9 mouse cellular contexts compared by ENCODE assay signal in the genomic region with DNA sequence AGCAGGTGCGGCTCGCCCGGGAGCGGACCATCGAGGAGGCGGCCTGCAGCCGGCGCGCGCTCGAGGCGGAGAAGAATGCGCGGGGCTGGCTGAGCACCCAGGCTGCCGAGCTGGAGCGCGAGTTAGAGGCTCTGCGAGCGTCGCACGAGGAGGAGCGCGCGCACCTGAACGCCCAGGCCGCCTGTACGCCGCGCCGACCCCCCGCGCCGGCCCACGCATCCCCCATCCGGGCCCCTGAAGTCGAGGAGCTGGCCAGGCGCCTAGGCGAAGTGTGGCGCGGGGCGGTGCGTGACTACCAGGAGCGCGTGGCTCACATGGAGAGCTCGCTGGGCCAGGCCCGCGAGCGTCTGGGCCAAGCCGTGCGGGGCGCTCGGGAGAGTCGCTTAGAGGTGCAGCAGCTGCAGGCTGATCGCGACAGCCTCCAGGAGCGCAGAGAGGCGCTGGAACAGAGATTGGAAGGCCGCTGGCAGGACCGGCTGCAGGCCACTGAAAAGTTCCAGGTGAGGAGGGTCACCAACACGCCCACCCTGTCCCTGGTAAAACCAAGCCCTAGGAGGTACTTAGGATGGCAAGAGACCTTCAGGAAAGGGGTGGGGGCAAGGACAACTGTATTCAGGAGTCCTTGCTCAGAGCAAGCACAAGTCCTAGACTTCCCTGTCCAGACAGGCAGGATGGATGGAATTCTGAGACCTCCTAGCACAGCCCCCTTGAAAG. TPM values are rescaled to one million over a fixed set of nuclear protein-coding genes. Genes with fewer than 3 reads are reported as not detected.
DNase-seq lines count a peak whose midpoint lies in the region; ATAC-seq and TF ChIP-seq lines count a peak whose summit lies in the region.
"Had no signal": no experiment of that assay in that cellular context is flagged by ENCODE, and none has a peak within 500 bp of the region (broad histone marks: within the 10 kb centered on the region; RNA-seq: fewer than 3 reads in every experiment).

No protein-coding gene starts in this region.

- H3K27ac ChIP-seq in kidney, adult 2 months (ENCODE audit: insufficient read depth, low read depth, low read length): 0 out of 2 replicates have a peak overlapping the region, but pooled peaks have one; percentile 58
- peak overlapping the region; percentile 95 for H3K27ac ChIP-seq in hindbrain, embryonic 10.5 days
- peak overlapping the region; percentile 90 for H3K27ac ChIP-seq in midbrain, embryonic 13.5 days

- H3K4me1 ChIP-seq in kidney, adult 2 months (ENCODE audit: control insufficient read depth, insufficient read depth, low read length): no peaks in the 10 kb centered on the region
- peaks cover 64% of the 10 kb centered on the region for H3K4me1 ChIP-seq in hindbrain, embryonic 10.5 days (replicated peaks)
- H3K4me1 ChIP-seq in midbrain, embryonic 13.5 days (replicated peaks): peaks cover 55% of the 10 kb centered on the region

- H3K4me3 ChIP-seq in kidney, adult 2 months (ENCODE audit: insufficient read depth, low read depth, low read length): peak overlapping the region; percentile 57
- H3K4me3 ChIP-seq in hindbrain, embryonic 10.5 days: peak overlapping the region; percentile 87
- H3K4me3 ChIP-seq in midbrain, embryonic 13.5 days (replicated peaks): peak overlapping the region; percentile 70

- no peak for DNase-seq in kidney, adult 2 months
- DNase-seq in kidney, adult 9 months: no peak
- DNase-seq in ZHBTc4 (ENCODE audit: low read depth, low spot score): peak; percentile 65
- peak; percentile 51 for DNase-seq in hindbrain, embryonic 10.5 days (ENCODE audit: low spot score)
- no peak for DNase-seq in adrenal gland, adult (ENCODE audit: inconsistent age in 2 of 2, low spot score in 1 of 2)
- DNase-seq in kidney, postnatal 25 days: no peak

- TF ChIP-seq POLR2A in kidney, adult 2 months (IDR thresholded peaks at IDR 0.05; ENCODE audit: low read depth, low read length): no peak

- H3K9ac ChIP-seq in midbrain, embryonic 13.5 days (replicated peaks): peak overlapping the region; percentile 89

- no peaks in the 10 kb centered on the region for H3K27me3 ChIP-seq in kidney, adult 2 months (replicated peaks; ENCODE audit: control insufficient read depth, insufficient read depth, low read length)
- peaks cover 5% of the 10 kb centered on the region; the same call in 1 of the 2 replicates for H3K27me3 ChIP-seq in hindbrain, embryonic 10.5 days (ENCODE audit: insufficient read depth, poor library complexity, severe bottlenecking)
- no peaks in the 10 kb centered on the region for H3K27me3 ChIP-seq in midbrain, embryonic 13.5 days

- no peaks in the 10 kb centered on the region for H3K36me3 ChIP-seq in kidney, adult 2 months (ENCODE audit: control insufficient read depth, insufficient read depth, low read length)
- H3K36me3 ChIP-seq in hindbrain, embryonic 10.5 days: peaks cover 35% of the 10 kb centered on the region
- H3K36me3 ChIP-seq in midbrain, embryonic 13.5 days: peaks cover 14% of the 10 kb centered on the region

- TF ChIP-seq CTCF in kidney, adult 2 months (conservative IDR thresholded peaks at IDR 0.05; ENCODE audit: insufficient read depth, insufficient read length, low read depth, low read length): no peak

- no peaks in the 10 kb centered on the region for H3K9me3 ChIP-seq in hindbrain, embryonic 10.5 days
- H3K9me3 ChIP-seq in midbrain, embryonic 13.5 days: no peaks in the 10 kb centered on the region

- WGBS in kidney, adult 2 months: under 1% methylated on average over 59 of the region's 60 CpGs
- WGBS in hindbrain, embryonic 10.5 days: under 1% methylated on average over 60 of the region's 60 CpGs
- under 1% methylated on average over 56 of the region's 60 CpGs for WGBS in midbrain, embryonic 13.5 days

- ATAC-seq in midbrain, embryonic 13.5 days: no peak
- no peak for ATAC-seq in activated CD4-positive, CD25-positive, alpha-beta regulatory T cell, adult 4 months

- peak overlapping the region; percentile 94 for H3K4me2 ChIP-seq in midbrain, embryonic 13.5 days (replicated peaks)

RNA-seq across cellular contexts. Expression of a gene that starts 0.8 kb away (rescaled TPM):
- polyA plus RNA-seq in kidney, adult 2 months (2012; rRNA removed): 7.2 and 7.5 TPM in 2 replicates
- polyA plus RNA-seq in hindbrain, embryonic 10.5 days (2016; fragmentation: Nextera tagmentation; extraction: Ambion mirVana): 109 and 143 TPM in 2 replicates
- 61.9 and 77.6 TPM in 2 replicates for polyA plus RNA-seq in midbrain, embryonic 13.5 days (2015; fragmentation: Nextera tagmentation; extraction: Ambion mirVana)
- polyA plus RNA-seq in activated CD4-positive, CD25-positive, alpha-beta regulatory T cell, adult 4 months (2017; shearing (Covaris generic)): not detected

RNA-seq across cellular contexts. Expression of a gene that starts 23.2 kb away (rescaled TPM):
- 0.88 and 0.94 TPM in 2 replicates for polyA plus RNA-seq in kidney, adult 2 months (2012; rRNA removed)
- polyA plus RNA-seq in hindbrain, embryonic 10.5 days (2016; fragmentation: Nextera tagmentation; extraction: Ambion mirVana): 956 and 1,072 TPM in 2 replicates
- 129 and 135 TPM in 2 replicates for polyA plus RNA-seq in midbrain, embryonic 13.5 days (2015; fragmentation: Nextera tagmentation; extraction: Ambion mirVana)
- polyA plus RNA-seq in activated CD4-positive, CD25-positive, alpha-beta regulatory T cell, adult 4 months (2017; shearing (Covaris generic)): not detected
- polyA plus RNA-seq: large intestine, adult 2 months had no signal

RNA-seq across cellular contexts. Expression of a gene that starts 28.4 kb away (rescaled TPM):
- 0.34 and 0.48 TPM in 2 replicates for polyA plus RNA-seq in kidney, adult 2 months (2012; rRNA removed)
- polyA plus RNA-seq in hindbrain, embryonic 10.5 days (2016; fragmentation: Nextera tagmentation; extraction: Ambion mirVana): 0.91 and 0.95 TPM in 2 replicates
- polyA plus RNA-seq in midbrain, embryonic 13.5 days (2015; fragmentation: Nextera tagmentation; extraction: Ambion mirVana): 10.1 and 14.0 TPM in 2 replicates
- not detected for polyA plus RNA-seq in activated CD4-positive, CD25-positive, alpha-beta regulatory T cell, adult 4 months (2017; shearing (Covaris generic))

RNA-seq across cellular contexts. Expression of a gene that starts 41.1 kb away (rescaled TPM):
- polyA plus RNA-seq in kidney, adult 2 months (2012; rRNA removed): 19.3 and 27.3 TPM in 2 replicates
- polyA plus RNA-seq in hindbrain, embryonic 10.5 days (2016; fragmentation: Nextera tagmentation; extraction: Ambion mirVana): 18.9 and 20.9 TPM in 2 replicates
- 19.8 and 24.9 TPM in 2 replicates for polyA plus RNA-seq in midbrain, embryonic 13.5 days (2015; fragmentation: Nextera tagmentation; extraction: Ambion mirVana)
- polyA plus RNA-seq in activated CD4-positive, CD25-positive, alpha-beta regulatory T cell, adult 4 months (2017; shearing (Covaris generic)): 10 to 100 TPM; 16.3 to 19.7 TPM

RNA-seq across cellular contexts. Expression of a gene that starts 41.5 kb away (rescaled TPM):
- 11.0 and 11.5 TPM in 2 replicates for polyA plus RNA-seq in kidney, adult 2 months (2012; rRNA removed)
- 73.3 and 75.7 TPM in 2 replicates for polyA plus RNA-seq in hindbrain, embryonic 10.5 days (2016; fragmentation: Nextera tagmentation; extraction: Ambion mirVana)
- 49.2 and 51.0 TPM in 2 replicates for polyA plus RNA-seq in midbrain, embryonic 13.5 days (2015; fragmentation: Nextera tagmentation; extraction: Ambion mirVana)
- 10 to 100 TPM; 17.8 to 18.5 TPM for polyA plus RNA-seq in activated CD4-positive, CD25-positive, alpha-beta regulatory T cell, adult 4 months (2017; shearing (Covaris generic))

Comparison
In these comparisons a context has a peak if more than half of its experiments do, and no peak if none do; other contexts are left out.
1. DNase-seq: peak in ZHBTc4 (single experiment) and hindbrain, embryonic 10.5 days (single experiment); none in kidney, adult 2 months (single experiment), kidney, adult 9 months (single experiment), adrenal gland, adult (0 of 2) and kidney, postnatal 25 days (0 of 2).
2. RNA of a gene that starts 23.2 kb away (polyA plus RNA-seq): 956 to 1,072 TPM in hindbrain, embryonic 10.5 days and 129 to 135 TPM in midbrain, embryonic 13.5 days; 0.88 to 0.94 TPM in kidney, adult 2 months and not detected in activated CD4-positive, CD25-positive, alpha-beta regulatory T cell, adult 4 months; every median in the first group is over 10 times any median in the second.
3. Peak in every context shown above with its lines, with median percentiles within 50 percentile points of each other: H3K27ac ChIP-seq and H3K4me3 ChIP-seq.